Mouse (Mus musculus): ENCODE results near the gene Mogat1. TPM values are rescaled to one million over a fixed set of nuclear protein-coding genes. Genes with fewer than 3 reads are reported as not detected.
A peak's percentile ranks its signal among the peaks of the same experiment; 100 is the strongest.

Mogat1 gene
- polyA plus RNA-seq, 1 experiment from 2014 or later: 0.27 TPM

GRCm38 (mm10) chr1:78512756-78513155 lies 2.0 kb downstream of the Mogat1 start:
- Histone ChIP-seq H3K4me3 (no peak overlapping the region), H3K27ac (no peak overlapping the region), H3K27me3 (no peaks in the 10 kb centered on the region), H3K9me3 (no peaks in the 10 kb centered on the region), H3K9ac (no peak overlapping the region), H3K4me1 (no peaks in the 10 kb centered on the region), H3K36me3 (no peaks in the 10 kb centered on the region), H3K4me2 (no peak overlapping the region)
- 67% methylated on average over 8 of the region's 8 CpGs for WGBS
- no peak for ATAC-seq (ENCODE audit: borderline replicate concordance, extremely low read depth, low FRiP score, low TSS enrichment)

GRCm38 (mm10) chr1:78518907-78519306 lies 8.1 kb downstream of the Mogat1 start:
- Histone ChIP-seq H3K27me3 (no peaks in the 10 kb centered on the region), H3K4me2 (no peak overlapping the region), H3K9me3 (no peaks in the 10 kb centered on the region), H3K4me3 (no peak overlapping the region), H3K27ac (no peak overlapping the region), H3K36me3 (no peaks in the 10 kb centered on the region), H3K4me1 (no peaks in the 10 kb centered on the region), H3K9ac (no peak overlapping the region)
- WGBS: 80% methylated on average over 6 of the region's 7 CpGs
- ATAC-seq (ENCODE audit: borderline replicate concordance, extremely low read depth, low FRiP score, low TSS enrichment): no peak

- Histone ChIP-seq H3K4me2 (no peak overlapping the region), H3K27me3 (no peaks in the 10 kb centered on the region), H3K27ac (no peak overlapping the region), H3K9me3 (no peaks in the 10 kb centered on the region), H3K4me3 (no peak overlapping the region), H3K36me3 (no peaks in the 10 kb centered on the region), H3K9ac (no peak overlapping the region), H3K4me1 (no peaks in the 10 kb centered on the region)
- 46% methylated on average over 23 of the region's 23 CpGs for WGBS
- ATAC-seq (ENCODE audit: borderline replicate concordance, extremely low read depth, low FRiP score, low TSS enrichment): no peak
These were observed 14.5 kb downstream of the Mogat1 start for GRCm38 (mm10) chr1:78525189-78525886.

GRCm38 (mm10) chr1:78528356-78528755 lies 17.6 kb downstream of the Mogat1 start:
- Histone ChIP-seq H3K4me3 (no peak overlapping the region), H3K9ac (no peak overlapping the region), H3K27ac (no peak overlapping the region), H3K36me3 (no peaks in the 10 kb centered on the region), H3K4me2 (no peak overlapping the region), H3K4me1 (no peaks in the 10 kb centered on the region), H3K27me3 (no peaks in the 10 kb centered on the region), H3K9me3 (no peaks in the 10 kb centered on the region)
- no peak for ATAC-seq (ENCODE audit: borderline replicate concordance, extremely low read depth, low FRiP score, low TSS enrichment)
- WGBS: 90% methylated on average over 3 of the region's 3 CpGs

GRCm38 (mm10) chr1:78529011-78529410 lies 18.2 kb downstream of the Mogat1 start:
- H3K27me3 ChIP-seq: no peaks in the 10 kb centered on the region
- H3K9ac ChIP-seq: no peak overlapping the region
- no peak overlapping the region for H3K4me2 ChIP-seq
- no peak overlapping the region for H3K27ac ChIP-seq
- WGBS: 82% methylated on average over 8 of the region's 8 CpGs
- no peak overlapping the region for H3K4me3 ChIP-seq
- H3K9me3 ChIP-seq: no peaks in the 10 kb centered on the region
- no peaks in the 10 kb centered on the region for H3K36me3 ChIP-seq
- H3K4me1 ChIP-seq: no peaks in the 10 kb centered on the region
- no peak for ATAC-seq (ENCODE audit: borderline replicate concordance, extremely low read depth, low FRiP score, low TSS enrichment)

- Histone ChIP-seq H3K27ac (no peak overlapping the region), H3K9me3 (no peaks in the 10 kb centered on the region), H3K4me3 (no peak overlapping the region), H3K36me3 (no peaks in the 10 kb centered on the region), H3K4me1 (no peaks in the 10 kb centered on the region), H3K4me2 (no peak overlapping the region), H3K27me3 (no peaks in the 10 kb centered on the region), H3K9ac (no peak overlapping the region)
- no peak for ATAC-seq (ENCODE audit: borderline replicate concordance, extremely low read depth, low FRiP score, low TSS enrichment)
- 70% methylated on average over 7 of the region's 7 CpGs for WGBS
These were observed 19.9 kb downstream of the Mogat1 start for GRCm38 (mm10) chr1:78530500-78531215.

GRCm38 (mm10) chr1:78532184-78532800 lies 21.5 kb downstream of the Mogat1 start:
- Histone ChIP-seq H3K36me3 (no peaks in the 10 kb centered on the region), H3K4me1 (no peaks in the 10 kb centered on the region), H3K27ac (no peak overlapping the region), H3K4me2 (no peak overlapping the region), H3K9ac (no peak overlapping the region), H3K9me3 (no peaks in the 10 kb centered on the region), H3K4me3 (no peak overlapping the region), H3K27me3 (no peaks in the 10 kb centered on the region)
- WGBS: 74% methylated on average over 15 of the region's 15 CpGs
- ATAC-seq (ENCODE audit: borderline replicate concordance, extremely low read depth, low FRiP score, low TSS enrichment): peak; percentile 65; the same call in 1 of the 2 replicates

GRCm38 (mm10) chr1:78534428-78535150 lies 23.8 kb downstream of the Mogat1 start:
- Histone ChIP-seq H3K9ac (no peak overlapping the region), H3K4me3 (no peak overlapping the region), H3K4me1 (peaks cover 4% of the 10 kb centered on the region; the same call in 1 of the 2 replicates), H3K9me3 (no peaks in the 10 kb centered on the region), H3K36me3 (no peaks in the 10 kb centered on the region), H3K27ac (no peak overlapping the region), H3K27me3 (no peaks in the 10 kb centered on the region), H3K4me2 (no peak overlapping the region)
- WGBS: 79% methylated on average over 9 of the region's 9 CpGs
- no peak for ATAC-seq (ENCODE audit: borderline replicate concordance, extremely low read depth, low FRiP score, low TSS enrichment)

- Histone ChIP-seq H3K36me3 (no peaks in the 10 kb centered on the region), H3K9me3 (no peaks in the 10 kb centered on the region), H3K4me2 (peak overlapping the region; percentile 84), H3K9ac (no peak overlapping the region), H3K4me3 (peak overlapping the region; percentile 40; the same call in 1 of the 2 replicates), H3K27ac (no peak overlapping the region), H3K4me1 (peaks cover 4% of the 10 kb centered on the region; the same call in 1 of the 2 replicates), H3K27me3 (no peaks in the 10 kb centered on the region)
- no peak for ATAC-seq (ENCODE audit: borderline replicate concordance, extremely low read depth, low FRiP score, low TSS enrichment)
- 29% methylated on average over 19 of the region's 19 CpGs for WGBS
These were observed 25.7 kb downstream of the Mogat1 start for GRCm38 (mm10) chr1:78536310-78537164.

GRCm38 (mm10) chr1:78537494-78538010 lies 26.8 kb downstream of the Mogat1 start:
- H3K27me3 ChIP-seq: no peaks in the 10 kb centered on the region
- H3K36me3 ChIP-seq: no peaks in the 10 kb centered on the region
- 16% methylated on average over 16 of the region's 16 CpGs for WGBS
- peaks cover 4% of the 10 kb centered on the region; the same call in 1 of the 2 replicates for H3K4me1 ChIP-seq
- H3K4me2 ChIP-seq: peak overlapping the region; percentile 84
- peak; percentile 87; the same call in 1 of the 2 replicates for ATAC-seq (ENCODE audit: borderline replicate concordance, extremely low read depth, low FRiP score, low TSS enrichment)
- no peaks in the 10 kb centered on the region for H3K9me3 ChIP-seq
- peak overlapping the region; percentile 46; the same call in 1 of the 2 replicates for H3K9ac ChIP-seq
- 0 out of 2 replicates have a peak overlapping the region, but pooled peaks have one; percentile 13 for H3K27ac ChIP-seq
- peak overlapping the region; percentile 40 for H3K4me3 ChIP-seq

- Histone ChIP-seq H3K4me1 (peaks cover 4% of the 10 kb centered on the region; the same call in 1 of the 2 replicates), H3K4me2 (no peak overlapping the region), H3K9ac (no peak overlapping the region), H3K9me3 (no peaks in the 10 kb centered on the region), H3K27me3 (no peaks in the 10 kb centered on the region), H3K4me3 (no peak overlapping the region), H3K27ac (no peak overlapping the region), H3K36me3 (no peaks in the 10 kb centered on the region)
- WGBS: 47% methylated on average over 5 of the region's 5 CpGs
- no peak for ATAC-seq (ENCODE audit: borderline replicate concordance, extremely low read depth, low FRiP score, low TSS enrichment)
These were observed 27.6 kb downstream of the Mogat1 start for GRCm38 (mm10) chr1:78538396-78538795.
